Mouse (Mus musculus): ENCODE results near the gene Gpkow.

Gene Gpkow

DNA sequence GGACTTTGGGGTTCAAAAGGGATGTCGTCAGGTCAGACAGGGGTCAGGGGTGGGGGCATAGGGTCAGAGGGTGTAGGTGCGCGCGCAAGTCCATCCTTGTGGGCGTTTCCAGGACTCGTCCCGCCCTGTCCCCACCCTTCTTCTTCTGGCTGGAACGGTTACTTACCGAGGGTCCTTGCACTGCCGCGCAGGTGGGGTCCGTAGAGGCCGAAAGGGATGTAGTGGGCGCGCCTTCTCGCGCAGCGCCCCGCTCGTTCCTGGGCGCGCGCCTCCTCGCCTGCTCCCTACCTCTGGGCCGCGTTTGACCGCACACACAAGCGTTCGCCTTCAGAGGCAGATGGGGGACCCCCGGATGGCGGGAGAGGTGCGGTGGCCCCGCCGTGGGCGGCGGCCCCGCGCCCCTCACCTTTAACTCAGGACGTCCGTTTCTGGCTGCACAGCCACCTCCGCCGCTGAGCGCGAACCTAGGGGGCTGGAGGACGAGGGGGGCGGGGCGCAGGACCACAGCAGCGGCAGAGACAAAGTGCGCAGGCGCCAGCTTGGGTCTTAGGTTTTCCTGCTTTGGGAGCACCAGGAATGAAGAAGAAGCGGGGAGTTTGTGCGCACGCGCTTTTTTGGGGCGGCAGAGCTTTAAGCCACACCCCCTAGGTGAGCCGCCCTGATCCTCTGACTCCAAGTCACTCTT is 53.6 kb downstream of the Gpkow start, which contains the start of gene Ccdc120:
TSS of gene Ccdc120 (minus strand) at position 474 of the 685 bp plus-strand sequence.
- DNase-seq, result peak; percentile 76

- DNase-seq, result peak; percentile 56
Measured at GRCm38 (mm10) chrX:7753627-7754026, 56.7 kb downstream of the Gpkow start.
